Mouse (Mus musculus) spleen, adult 2 months (tissue): ENCODE data around the gene Zbtb8b. TPM values are rescaled to one million over a fixed set of nuclear protein-coding genes. Genes with fewer than 3 reads are reported as not detected.
"Not testable (repeated sequence)": the region's sequence is repeated elsewhere in the genome, so short reads cannot be mapped to it uniquely, and the experiment has no call there.

Experiments used
- DNase-seq, 2 experiments: peaks; one replicate each; pipeline versions ENCODE4 v3.0.0 to v3.0.0-alpha.2; 2012 to 2021; ENCODE audit warnings: low spot score in 2 of 2, low read depth in 1 of 2
- H3K27ac ChIP-seq: fragments of 200-500 bp; 2 replicates; pipeline ENCODE4 v1.5.1; 2012; ENCODE audit warnings: low read length, inconsistent platforms; ENCODE audit not compliant: insufficient read depth
- H3K27me3 ChIP-seq: fragments of 200-500 bp; 2 replicates; pipeline ENCODE4 v1.6.1; 2012; ENCODE audit warnings: mild to moderate bottlenecking, moderate library complexity, low read length, inconsistent platforms; ENCODE audit not compliant: control insufficient read depth, insufficient read depth
- H3K36me3 ChIP-seq: fragments of 200-500 bp; 2 replicates; pipeline ENCODE4 v1.6.1; 2012; ENCODE audit warnings: mild to moderate bottlenecking, low read length, inconsistent platforms; ENCODE audit not compliant: control insufficient read depth, insufficient read depth
- H3K4me1 ChIP-seq: fragments of 200-500 bp; 2 replicates; pipeline ENCODE4 v1.6.1; 2011; ENCODE audit warnings: inconsistent platforms; ENCODE audit not compliant: control insufficient read depth, insufficient read depth, insufficient read length
- H3K4me3 ChIP-seq: fragments of 200-500 bp; 2 replicates; pipeline ENCODE4 v1.5.1; 2011; ENCODE audit warnings: mild to moderate bottlenecking, inconsistent platforms; ENCODE audit not compliant: insufficient read depth, insufficient read length; ENCODE audit errors: extremely low read depth
- CTCF ChIP-seq: fragments of 200-500 bp; IDR thresholded peaks from 2 replicates; pipeline ENCODE4 v1.5.1; 2011; ENCODE audit warnings: mild to moderate bottlenecking, inconsistent platforms; ENCODE audit not compliant: insufficient read depth, insufficient read length, insufficient replicate concordance; ENCODE audit errors: extremely low read depth
- POLR2A ChIP-seq: fragments of 200-500 bp; IDR thresholded peaks from 2 replicates; pipeline ENCODE4 v1.6.1; 2011; ENCODE audit warnings: low read depth, low read length, inconsistent platforms
- WGBS: fragments of 180-500 bp; shearing (Covaris S2); methylation state at CpG from one replicate; pipeline ENCODE4 v1.1.7; 2018; 5-methylcytosine and 5-hydroxymethylcytosine counted together
- polyA plus RNA-seq: library from polyadenylated mRNA; depleted of rRNA; stranded (reverse); fragments of >200 nt; gene quantifications from 2 replicates; pipeline ENCODE4 v1.2.3, GENCODE M21; 2012

The Zbtb8b gene
- polyA plus RNA-seq, 1 experiment = not detected

DNA sequence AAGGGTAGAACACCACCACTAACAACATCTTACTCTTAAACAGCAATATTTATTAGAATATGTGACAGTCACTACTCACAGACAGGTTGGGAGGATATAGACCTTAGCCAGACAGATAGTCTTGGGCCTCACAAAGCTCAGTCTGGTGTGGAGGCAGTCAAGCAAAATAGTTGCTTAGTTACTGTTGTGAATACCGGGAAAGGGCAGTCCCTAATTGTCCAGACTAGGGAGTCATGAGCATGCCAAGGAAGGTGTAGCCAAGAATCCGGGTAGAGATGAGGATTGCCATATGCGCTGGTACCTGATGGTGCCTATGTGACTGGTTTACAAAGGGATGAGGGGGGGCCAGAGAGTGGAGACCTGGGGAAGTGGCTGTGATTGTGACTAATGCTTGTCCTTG lies 21.5 kb upstream of the Zbtb8b start:
- peak overlapping the region; percentile 72; the same call in 1 of the 2 replicates for H3K27ac ChIP-seq

GRCm38 (mm10) chr4:129461183-129461960 lies 20.7 kb upstream of the Zbtb8b start, which contains the start of gene Bsdc1:
TSS of gene Bsdc1 (plus strand) at chr4:129461581.
- H3K4me1 ChIP-seq = no peaks in the 10 kb centered on the region; the same call in 1 of the 2 replicates
- peak within 1 kb of the TSS; percentile 72 for H3K27ac ChIP-seq
- H3K27me3 ChIP-seq = no peaks in the 10 kb centered on the region
- H3K4me3 ChIP-seq = peak within 1 kb of the TSS; percentile 79
- no peak for TF ChIP-seq CTCF
- peak; percentile 74; the same call in 1 of the 2 replicates for TF ChIP-seq POLR2A
- DNase-seq = peak; percentile 100
- under 1% methylated on average over 46 of the region's 46 CpGs for WGBS
- peaks cover 10% of the 10 kb centered on the region for H3K36me3 ChIP-seq

More for the DNA sequence above, 21.5 kb upstream of the Zbtb8b start:
- 46% methylated on average over 3 of the region's 3 CpGs for WGBS
- DNase-seq = no peak
- Histone ChIP-seq H3K27me3 (no peaks in the 10 kb centered on the region), H3K4me3 (peak overlapping the region; percentile 79), H3K4me1 (no peaks in the 10 kb centered on the region; the same call in 1 of the 2 replicates), H3K36me3 (peaks cover 14% of the 10 kb centered on the region)
- no peak for TF ChIP-seq CTCF

DNA sequence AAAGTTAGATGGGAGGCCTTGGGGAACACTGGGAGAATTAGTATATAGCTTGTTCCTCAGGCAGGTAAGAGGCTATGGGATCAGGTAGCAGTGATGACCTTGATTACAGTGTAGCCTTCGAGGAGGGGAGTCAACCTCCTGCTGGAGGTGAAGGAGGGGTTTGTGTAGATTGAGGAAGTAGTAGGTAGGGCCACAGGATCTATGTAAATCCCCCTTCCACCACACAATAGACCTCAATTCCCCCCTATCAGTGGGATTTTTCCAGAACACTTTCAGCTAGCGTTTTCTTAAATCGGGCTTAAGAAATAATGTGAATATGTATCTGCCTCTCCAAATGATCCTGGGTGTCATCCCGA lies 20.2 kb upstream of the Zbtb8b start:
- no peaks in the 10 kb centered on the region for H3K27me3 ChIP-seq
- TF ChIP-seq POLR2A (no peak), CTCF (no peak)
- 1% methylated on average over 4 of the region's 4 CpGs for WGBS
- H3K4me1 ChIP-seq = no peaks in the 10 kb centered on the region; the same call in 1 of the 2 replicates
- no peak for DNase-seq
- peak overlapping the region; percentile 38 for H3K4me3 ChIP-seq
- H3K27ac ChIP-seq = peak overlapping the region; percentile 37
- H3K36me3 ChIP-seq = peaks cover 8% of the 10 kb centered on the region

DNA sequence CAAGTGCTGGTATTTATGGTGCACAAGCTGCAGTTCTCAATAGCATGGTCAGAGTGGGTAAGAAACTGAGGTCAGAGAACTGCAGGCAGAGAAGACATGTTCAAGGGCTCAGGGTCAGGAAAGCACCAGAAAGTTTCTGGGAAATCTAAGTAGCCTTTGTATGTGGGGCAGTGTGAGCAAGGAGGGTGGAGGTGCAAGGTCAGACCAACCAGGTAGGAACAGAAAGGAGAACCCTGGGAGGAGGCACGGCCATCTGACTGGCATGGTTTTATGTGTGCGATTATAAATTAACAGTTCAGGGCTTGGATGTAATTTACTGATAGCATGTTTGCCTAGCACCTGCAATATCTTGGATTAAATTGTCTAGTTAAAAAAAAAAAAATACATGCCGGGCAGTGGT lies 19.1 kb upstream of the Zbtb8b start:
- Histone ChIP-seq H3K36me3 (0 out of 2 replicates have a peak, but pooled peaks cover 1% of the 10 kb centered on the region), H3K4me3 (no peak overlapping the region), H3K4me1 (no peaks in the 10 kb centered on the region; the same call in 1 of the 2 replicates), H3K27me3 (no peaks in the 10 kb centered on the region), H3K27ac (no peak overlapping the region)
- 84% methylated on average over 3 of the region's 3 CpGs for WGBS
- no peak for DNase-seq
- no peak for TF ChIP-seq POLR2A
- TF ChIP-seq CTCF = no peak

- 82% methylated on average over 2 of the region's 2 CpGs for WGBS
- not testable (repeated sequence) for H3K36me3 ChIP-seq, DNase-seq, H3K27me3 ChIP-seq, H3K4me3 ChIP-seq, H3K27ac ChIP-seq, H3K4me1 ChIP-seq
These were observed 16.7 kb upstream of the Zbtb8b start for GRCm38 (mm10) chr4:129457311-129457710.

- Histone ChIP-seq H3K27me3 (no peaks in the 10 kb centered on the region), H3K4me3 (no peak overlapping the region), H3K27ac (no peak overlapping the region), H3K4me1 (no peaks in the 10 kb centered on the region; the same call in 1 of the 2 replicates), H3K36me3 (no peaks in the 10 kb centered on the region)
- 78% methylated on average over 5 of the region's 5 CpGs for WGBS
- TF ChIP-seq POLR2A (no peak), CTCF (no peak)
- DNase-seq = no peak
These were observed 15.5 kb upstream of the Zbtb8b start for GRCm38 (mm10) chr4:129456126-129456525.

GRCm38 (mm10) chr4:129455265-129455664 lies 14.6 kb upstream of the Zbtb8b start:
- Histone ChIP-seq H3K27me3 (no peaks in the 10 kb centered on the region), H3K27ac (no peak overlapping the region), H3K4me1 (no peaks in the 10 kb centered on the region), H3K4me3 (no peak overlapping the region), H3K36me3 (no peaks in the 10 kb centered on the region)
- under 1% methylated on average over 5 of the region's 5 CpGs for WGBS
- TF ChIP-seq POLR2A (no peak), CTCF (peak; percentile 71; the same call in 1 of the 2 replicates)
- peak; percentile 40 to 61 for DNase-seq
